22 mouse cellular contexts compared by ENCODE assay signal in the genomic region with DNA sequence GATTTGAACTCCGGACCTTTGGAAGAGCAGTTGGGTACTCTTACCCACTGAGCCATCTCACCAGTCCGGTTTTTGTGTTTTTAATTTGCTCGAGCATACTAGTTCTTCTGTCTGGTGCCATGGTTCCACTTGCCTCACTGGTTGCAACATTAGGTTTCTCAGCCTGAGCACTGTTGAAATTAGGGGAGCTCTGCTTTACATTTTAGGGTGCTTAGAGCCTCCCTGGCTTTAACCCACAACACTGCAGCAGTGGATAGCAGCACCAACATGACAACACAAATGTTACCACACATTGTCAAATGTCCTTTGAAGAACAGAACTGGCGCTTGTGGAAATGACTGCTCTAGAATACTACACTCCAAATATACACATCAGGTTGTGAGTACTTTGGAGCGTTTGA. TPM values are rescaled to one million over a fixed set of nuclear protein-coding genes. Genes with fewer than 3 reads are reported as not detected.
DNase-seq lines count a peak whose midpoint lies in the region; ATAC-seq lines count a peak whose summit lies in the region.
"Had no signal": no experiment of that assay in that cellular context is flagged by ENCODE, and none has a peak within 500 bp of the region (broad histone marks: within the 10 kb centered on the region; RNA-seq: fewer than 3 reads in every experiment).

No protein-coding gene starts in this region.

- peaks cover 4% of the 10 kb centered on the region; the same call in 1 of the 2 replicates for H3K9me3 ChIP-seq in heart, embryonic 12.5 days (replicated peaks)
- H3K9me3 ChIP-seq in kidney, embryonic 15.5 days (replicated peaks) = no peaks in the 10 kb centered on the region; the same call in none of the 2 replicates
- H3K9me3 ChIP-seq in forebrain, embryonic 13.5 days (replicated peaks) = no peaks in the 10 kb centered on the region
- H3K9me3 ChIP-seq: G1E had no signal

- peak; percentile 54 for DNase-seq in heart, adult 11 months
- DNase-seq in layer of hippocampus, adult 9-10 months (ENCODE audit: low spot score) = no peak
- DNase-seq: adrenal gland, adult 2 months; adrenal gland, adult 8-10 months; adrenal gland, postnatal 10 days; adrenal gland, postnatal 14 days; adrenal gland, postnatal 25 days; adrenal gland, postnatal 36 days; B cell, adult 2 months; cerebellum, adult 11 months; cerebellum, adult 11-12 months had no signal

- H3K36me3 ChIP-seq in heart, embryonic 12.5 days = no peaks in the 10 kb centered on the region
- H3K36me3 ChIP-seq in kidney, embryonic 15.5 days = no peaks in the 10 kb centered on the region
- H3K36me3 ChIP-seq in forebrain, embryonic 13.5 days (ENCODE audit: poor library complexity, severe bottlenecking) = no peaks in the 10 kb centered on the region
- H3K36me3 ChIP-seq: G1E had no signal

- no peak overlapping the region for H3K9ac ChIP-seq in heart, embryonic 12.5 days
- H3K9ac ChIP-seq in kidney, embryonic 15.5 days = no peak overlapping the region
- H3K9ac ChIP-seq in forebrain, embryonic 13.5 days = no peak overlapping the region

- H3K27me3 ChIP-seq in heart, embryonic 12.5 days (replicated peaks) = no peaks in the 10 kb centered on the region
- H3K27me3 ChIP-seq in kidney, embryonic 15.5 days = no peaks in the 10 kb centered on the region
- no peaks in the 10 kb centered on the region for H3K27me3 ChIP-seq in forebrain, embryonic 13.5 days
- H3K27me3 ChIP-seq: CH12.LX, Patski had no signal

- H3K4me2 ChIP-seq in heart, embryonic 12.5 days = no peak overlapping the region
- no peak overlapping the region for H3K4me2 ChIP-seq in kidney, embryonic 15.5 days
- no peak overlapping the region for H3K4me2 ChIP-seq in forebrain, embryonic 13.5 days

- ATAC-seq in heart, embryonic 12.5 days (ENCODE audit: insufficient number of reproducible peaks, low FRiP score) = no peak
- peak; percentile 27; the same call in 1 of the 2 replicates for ATAC-seq in granulocyte monocyte progenitor cell, adult 5-6 weeks (replicated peaks; ENCODE audit: poor library complexity, severe bottlenecking)
- peak; percentile 82 for ATAC-seq in megakaryocyte, adult 5-6 weeks (ENCODE audit: poor library complexity, severe bottlenecking)
- peak; percentile 37 for ATAC-seq in megakaryocyte progenitor cell, adult 5-6 weeks (replicated peaks; ENCODE audit: poor library complexity)
- no peak for ATAC-seq in kidney, embryonic 15.5 days (replicated peaks; ENCODE audit: low FRiP score)
- ATAC-seq in forebrain, embryonic 13.5 days = no peak
- ATAC-seq: activated CD4-positive, CD25-positive, alpha-beta regulatory T cell, adult 4 months; CD4-positive, CD25-positive, alpha-beta regulatory T cell, adult 4 months; Patski had no signal

- H3K4me1 ChIP-seq in heart, embryonic 12.5 days (replicated peaks) = no peaks in the 10 kb centered on the region
- H3K4me1 ChIP-seq in kidney, embryonic 15.5 days = no peaks in the 10 kb centered on the region
- no peaks in the 10 kb centered on the region for H3K4me1 ChIP-seq in forebrain, embryonic 13.5 days

- 88% methylated on average over 5 of the region's 5 CpGs for WGBS in heart, embryonic 12.5 days
- WGBS in kidney, embryonic 15.5 days = 92% methylated on average over 5 of the region's 5 CpGs
- 91% methylated on average over 5 of the region's 5 CpGs for WGBS in forebrain, embryonic 13.5 days

- no peak overlapping the region for H3K4me3 ChIP-seq in heart, embryonic 12.5 days
- H3K4me3 ChIP-seq in kidney, embryonic 15.5 days (replicated peaks) = no peak overlapping the region
- H3K4me3 ChIP-seq in forebrain, embryonic 13.5 days = no peak overlapping the region

- no peak overlapping the region for H3K27ac ChIP-seq in heart, embryonic 12.5 days (ENCODE audit: poor library complexity, severe bottlenecking)
- H3K27ac ChIP-seq in kidney, embryonic 15.5 days = no peak overlapping the region
- no peak overlapping the region for H3K27ac ChIP-seq in forebrain, embryonic 13.5 days

RNA-seq across cellular contexts. Expression of a gene that starts 46.6 kb away (rescaled TPM):
- polyA plus RNA-seq in heart, embryonic 12.5 days (2016; fragmentation: Nextera tagmentation; extraction: Ambion mirVana) = 20.5 and 22.9 TPM in 2 replicates
- total RNA-seq in granulocyte monocyte progenitor cell, adult 5-6 weeks (2014; fragmentation: Nextera tagmentation) = 14.2 and 27.7 TPM in 2 replicates
- 8.9 and 14.3 TPM in 2 replicates for total RNA-seq in granulocyte monocyte progenitor cell, adult 5-6 weeks (2017)
- 9.1 and 14.8 TPM in 2 replicates for total RNA-seq in megakaryocyte, adult 5-6 weeks (2015)
- total RNA-seq in megakaryocyte, adult 5-6 weeks (2017) = 8.1 and 28.5 TPM in 2 replicates
- total RNA-seq in megakaryocyte progenitor cell, adult 5-6 weeks (2015) = 12.4 and 16.1 TPM in 2 replicates
- total RNA-seq in megakaryocyte progenitor cell, adult 5-6 weeks (2017) = 12.6 and 16.1 TPM in 2 replicates
- polyA plus RNA-seq in kidney, embryonic 15.5 days (2015; fragmentation: Nextera tagmentation; extraction: Ambion mirVana) = 41.3 and 47.2 TPM in 2 replicates
- 29.8 and 32.3 TPM in 2 replicates for polyA plus RNA-seq in forebrain, embryonic 13.5 days (2015; fragmentation: Nextera tagmentation; extraction: Ambion mirVana)
- polyA plus RNA-seq: G1E had no signal

Comparison
In these comparisons a context has a peak if more than half of its experiments do, and no peak if none do; other contexts are left out.
1. ATAC-seq: peak in granulocyte monocyte progenitor cell, adult 5-6 weeks (single experiment), megakaryocyte, adult 5-6 weeks (single experiment) and megakaryocyte progenitor cell, adult 5-6 weeks (single experiment); none in heart, embryonic 12.5 days (single experiment), kidney, embryonic 15.5 days (single experiment) and forebrain, embryonic 13.5 days (single experiment).